Mouse (Mus musculus) cerebellum, adult 9-11 months (tissue): ENCODE data around the gene Tcf25.
A peak's percentile ranks its signal among the peaks of the same experiment; 100 is the strongest.
"Not testable (repeated sequence)": the region's sequence is repeated elsewhere in the genome, so short reads cannot be mapped to it uniquely, and the experiment has no call there.

Experiments
- DNase-seq: peaks from one replicate; pipeline ENCODE4 v3.0.0; 2022

Gene Tcf25

DNA sequence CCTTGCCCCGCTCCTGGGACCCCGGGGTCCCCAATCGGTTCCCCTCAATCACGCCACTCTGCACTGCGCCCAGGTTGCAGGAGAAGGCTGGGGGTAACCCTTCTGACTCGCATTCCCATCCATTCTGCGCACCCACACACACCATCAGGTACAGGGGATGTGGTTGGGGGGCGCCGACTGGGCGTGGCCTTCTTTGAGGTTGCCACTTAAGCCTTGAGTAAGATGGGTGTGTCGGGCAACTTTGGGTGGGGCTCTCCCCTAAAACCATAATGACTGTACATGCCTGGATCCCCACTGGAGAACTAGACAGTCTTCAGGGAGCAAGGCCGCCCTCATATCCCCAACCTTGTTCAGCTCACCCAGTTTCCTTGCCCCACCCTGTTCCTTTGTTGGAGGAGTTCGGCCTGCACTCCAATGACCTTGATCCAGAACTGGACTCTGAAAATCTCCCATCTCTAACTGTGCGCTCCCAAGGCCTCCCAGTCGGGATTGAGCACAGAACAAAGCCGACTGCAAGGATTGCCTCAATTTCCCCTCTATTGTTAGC lies 38.3 kb downstream of the Tcf25 start:
- peak; percentile 72 for DNase-seq

DNA sequence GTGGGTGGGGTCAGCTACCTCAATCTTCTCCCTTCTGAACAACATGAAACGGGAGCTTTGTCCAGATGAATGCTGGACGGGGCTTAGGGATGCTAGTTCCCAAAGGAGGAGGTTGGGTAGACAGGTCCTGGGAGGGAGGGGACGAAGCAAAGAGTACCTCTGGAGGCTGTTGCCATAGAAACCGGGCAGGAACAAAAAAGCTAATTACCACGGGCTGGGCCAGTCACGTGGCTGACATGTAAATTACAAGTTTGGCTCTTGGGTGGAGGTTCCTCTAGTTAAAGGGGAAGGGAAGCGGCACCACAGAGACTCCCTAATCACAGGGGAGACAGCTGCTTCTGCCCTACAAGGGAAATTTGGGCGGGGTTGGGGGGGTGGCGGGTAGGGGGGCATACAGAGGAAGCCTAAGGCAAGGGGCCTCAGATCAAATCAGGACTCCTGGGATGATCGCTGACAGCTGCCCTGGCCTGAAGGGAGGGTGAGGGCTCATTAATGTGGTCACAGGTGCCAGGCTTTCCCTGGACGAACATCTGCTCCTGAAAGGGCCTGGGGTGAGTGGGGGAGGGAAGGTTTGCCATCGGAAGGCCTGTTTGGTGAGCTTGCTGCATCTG lies 39.1 kb downstream of the Tcf25 start:
- peak; percentile 83 for DNase-seq

DNA sequence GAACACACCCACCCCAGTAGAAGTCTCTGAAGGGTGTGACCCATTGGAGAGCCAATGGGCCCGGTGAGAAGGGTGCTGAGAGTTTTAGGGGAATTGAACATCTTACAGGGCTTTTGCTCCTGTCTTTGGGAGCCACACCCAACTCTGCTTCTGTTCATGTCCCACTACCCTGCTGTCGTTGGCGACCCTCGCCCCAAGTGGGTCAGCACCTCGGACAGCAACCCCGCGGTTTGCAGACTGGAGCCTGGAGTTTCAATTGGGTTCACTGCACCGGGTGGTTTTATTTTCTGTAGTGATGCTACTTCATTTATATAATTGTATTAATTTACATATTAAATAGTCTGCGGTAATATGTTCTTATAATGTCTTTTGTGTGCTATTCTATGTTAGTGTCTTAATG lies 40.7 kb downstream of the Tcf25 start:
- no peak for DNase-seq

- DNase-seq, result not testable (repeated sequence)
Observed at GRCm38 (mm10) chr8:123414997-123415696, 41.6 kb downstream of the Tcf25 start.

- DNase-seq, result no peak
Observed at GRCm38 (mm10) chr8:123415967-123416943, 42.7 kb downstream of the Tcf25 start.

DNA sequence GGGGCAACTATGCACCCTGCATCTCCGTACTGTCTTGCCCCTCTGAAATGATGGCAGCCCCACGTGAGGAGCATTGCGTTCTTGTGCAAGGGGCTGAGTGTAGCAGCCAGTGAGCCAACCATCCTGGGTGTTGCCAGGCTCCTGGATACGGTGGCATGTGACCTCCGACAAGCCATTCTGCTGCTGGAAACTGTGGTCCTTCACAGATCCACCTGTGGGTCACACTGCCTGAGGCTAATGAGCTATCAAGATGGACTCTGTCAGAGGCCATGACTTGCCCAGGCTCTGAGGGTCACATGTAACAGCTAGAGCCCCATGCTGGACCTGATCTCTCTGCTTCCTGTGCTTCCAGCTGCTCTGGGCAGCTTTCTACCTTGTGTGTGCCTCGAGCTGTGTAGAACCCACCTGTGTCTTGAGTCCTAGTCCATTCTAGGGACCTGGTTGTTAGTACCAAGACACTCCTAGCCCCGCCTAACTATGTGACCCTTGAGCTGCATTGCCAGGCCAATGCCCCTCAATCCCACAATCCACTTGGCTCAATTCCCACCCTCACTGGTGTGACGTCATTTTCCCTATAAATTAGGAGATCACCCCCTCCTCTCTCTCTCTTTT lies 43.5 kb downstream of the Tcf25 start:
- DNase-seq, result no peak

DNA sequence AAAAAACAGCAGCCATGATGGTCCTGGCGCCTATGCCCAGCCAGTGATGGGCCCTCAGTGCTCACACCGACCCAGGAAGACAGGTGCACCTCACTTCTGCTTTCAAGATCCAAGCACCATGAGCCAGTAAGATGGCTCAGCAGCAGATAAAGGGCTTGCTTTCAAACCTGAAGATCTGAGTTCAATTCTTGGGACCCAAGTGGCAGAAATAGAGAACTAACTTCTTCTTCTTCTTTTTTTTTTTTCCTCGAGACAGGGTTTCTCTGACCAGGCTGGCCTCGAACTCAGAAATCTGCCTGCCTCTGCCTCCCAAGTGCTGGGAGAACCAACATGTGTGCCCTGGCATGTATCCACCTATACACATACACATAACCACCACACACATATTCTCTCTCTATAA lies 46.2 kb downstream of the Tcf25 start:
- DNase-seq, result no peak

GRCm38 (mm10) chr8:123420525-123421281 lies 47.1 kb downstream of the Tcf25 start:
- no peak for DNase-seq

DNA sequence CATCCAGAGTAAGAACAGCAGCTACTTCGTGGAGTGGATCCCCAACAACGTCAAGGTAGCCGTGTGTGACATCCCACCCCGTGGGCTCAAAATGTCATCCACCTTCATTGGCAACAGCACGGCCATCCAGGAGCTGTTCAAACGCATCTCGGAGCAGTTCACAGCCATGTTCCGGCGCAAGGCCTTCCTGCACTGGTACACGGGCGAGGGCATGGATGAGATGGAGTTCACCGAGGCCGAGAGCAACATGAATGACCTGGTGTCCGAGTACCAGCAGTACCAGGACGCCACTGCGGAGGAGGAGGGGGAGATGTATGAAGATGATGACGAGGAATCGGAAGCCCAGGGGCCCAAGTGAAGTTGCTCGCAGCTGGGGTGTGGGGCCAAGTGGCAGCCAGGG lies 47.8 kb downstream of the Tcf25 start:
- no peak for DNase-seq

DNA sequence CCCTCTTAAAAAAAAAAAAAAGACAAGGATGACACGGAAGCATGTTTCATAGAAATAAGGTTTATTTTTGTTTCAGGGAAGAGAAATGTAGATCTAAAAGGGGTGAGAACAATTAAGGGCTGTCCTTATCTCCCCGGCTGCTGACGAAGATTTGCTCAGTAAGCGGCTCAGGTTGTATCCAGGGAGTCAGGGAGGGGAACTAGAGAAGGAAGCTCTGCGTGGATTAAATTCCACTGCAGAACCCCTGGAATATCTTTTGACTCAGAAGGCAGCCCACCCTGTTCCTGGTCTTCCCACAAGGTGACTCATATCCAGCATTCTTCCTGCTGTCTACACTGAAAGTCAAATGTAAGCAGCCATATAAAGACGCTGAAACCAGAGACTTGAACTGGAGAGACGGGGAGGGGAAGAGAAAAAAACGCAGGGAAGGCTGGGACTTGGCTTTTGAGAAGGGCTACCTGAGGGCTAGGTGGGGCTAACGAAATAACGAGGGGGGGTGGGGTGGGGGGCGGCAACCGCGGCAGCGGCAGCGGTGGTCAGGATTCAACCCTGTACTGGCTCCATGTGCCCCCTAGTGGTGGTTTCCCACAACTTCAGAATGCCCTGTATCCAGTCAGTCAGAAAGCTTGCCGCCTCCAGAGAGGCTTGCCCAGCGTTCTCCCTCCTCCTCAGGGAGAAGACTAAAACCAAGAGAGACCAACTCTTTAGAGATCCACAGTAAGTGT lies 48.7 kb downstream of the Tcf25 start:
- peak; percentile 80 for DNase-seq

DNA sequence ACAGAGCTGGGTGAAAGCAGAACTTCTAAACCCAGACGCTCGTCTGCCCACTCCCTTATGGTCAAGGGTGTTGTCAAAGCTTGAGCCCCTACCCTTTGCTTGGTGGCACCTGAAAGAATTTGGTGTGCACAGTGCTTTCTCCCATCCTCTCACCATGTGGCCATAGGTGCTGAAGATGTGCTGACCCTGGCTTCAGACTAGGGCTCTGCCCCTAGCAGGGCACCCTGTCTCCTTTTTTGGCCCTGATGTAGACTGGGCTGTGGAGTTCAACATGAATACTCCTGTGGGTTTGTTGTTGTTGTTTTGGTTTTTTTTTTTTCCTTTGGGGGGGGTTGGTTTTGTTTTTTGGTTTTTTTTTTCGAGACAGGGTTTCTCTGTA lies 49.2 kb downstream of the Tcf25 start:
- no peak for DNase-seq

GRCm38 (mm10) chr8:123423441-123423840 lies 49.9 kb downstream of the Tcf25 start, which contains the start of gene Def8:
TSS of gene Def8 (plus strand) at chr8:123423527.
- no peak for DNase-seq

DNA sequence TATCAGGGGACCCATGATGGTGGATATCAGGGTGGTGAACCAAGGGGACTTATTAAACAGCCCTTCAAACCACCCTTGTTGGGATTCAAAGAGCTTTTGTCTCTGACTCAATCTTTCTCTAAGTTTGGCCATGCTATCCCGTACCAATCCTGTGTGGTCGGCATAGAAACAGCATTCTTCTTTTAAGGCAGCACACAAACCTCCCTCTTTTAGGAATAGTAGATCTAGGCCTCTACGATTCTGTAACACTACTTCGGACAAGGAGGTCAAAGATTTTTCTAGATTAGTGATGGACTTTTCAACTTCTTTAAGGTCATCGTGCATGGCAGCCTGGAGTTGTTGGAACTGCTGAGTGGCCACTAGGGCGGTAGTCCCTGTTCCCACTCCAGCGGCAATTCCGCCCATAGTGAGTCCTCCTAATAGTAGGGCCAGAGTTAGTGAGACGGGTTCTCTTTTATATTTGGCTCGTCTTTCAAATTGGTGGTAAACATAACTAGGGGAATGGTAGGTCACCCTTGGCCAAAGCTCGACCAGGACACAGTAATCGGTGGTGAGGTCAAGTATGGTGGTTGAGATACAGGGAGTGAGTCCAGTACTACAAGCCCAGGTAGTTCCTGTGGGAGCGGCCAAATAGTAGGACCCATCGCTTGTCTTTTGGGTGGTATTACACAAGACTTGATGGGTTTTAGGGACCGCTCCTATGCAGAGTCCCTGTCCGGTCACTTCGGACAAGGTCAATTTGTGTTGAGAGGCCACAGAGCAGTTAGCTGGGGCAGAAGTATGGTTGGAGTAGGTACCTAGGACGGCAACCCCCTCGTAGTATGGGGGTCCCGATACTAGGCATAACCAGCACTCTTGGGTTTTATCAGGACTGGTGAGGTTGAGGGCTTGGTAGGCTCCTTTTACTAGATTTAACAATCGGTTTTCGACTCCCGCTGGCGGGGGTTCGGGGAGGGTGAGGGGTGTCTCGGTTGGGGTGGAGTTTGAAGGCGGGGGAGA lies 53.3 kb downstream of the Tcf25 start:
- DNase-seq, result no peak

DNA sequence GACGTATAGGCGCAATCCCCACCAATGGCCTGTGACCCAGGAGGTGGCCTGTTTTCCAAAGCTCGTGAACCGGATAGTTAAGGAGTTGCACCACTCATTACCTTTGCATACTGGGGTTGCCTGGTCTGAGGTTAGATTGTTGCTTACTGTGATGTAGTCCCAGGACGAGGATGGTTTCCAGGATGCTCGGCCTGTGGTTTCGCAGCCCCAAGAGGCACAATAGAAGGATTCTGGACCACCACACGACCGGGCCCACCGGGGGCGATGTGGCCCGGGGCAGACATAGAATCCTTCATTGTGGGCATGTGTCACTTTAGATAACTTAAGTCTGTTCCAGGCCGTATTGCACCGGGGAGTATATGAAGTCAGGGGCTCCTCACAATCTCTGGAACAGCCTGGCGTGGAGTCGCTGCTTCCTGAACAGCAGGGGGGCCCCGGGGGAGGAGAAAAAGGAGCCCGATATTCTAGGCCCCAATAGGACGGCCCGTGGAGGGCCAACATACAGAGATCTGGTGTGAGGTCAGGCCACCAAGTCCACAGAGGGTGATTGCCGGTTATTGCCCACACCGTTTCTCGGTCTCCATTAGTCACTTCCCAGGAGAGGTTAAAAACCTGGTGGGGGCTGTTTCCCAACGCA lies 54.2 kb downstream of the Tcf25 start:
- DNase-seq, result peak; percentile 29

DNA sequence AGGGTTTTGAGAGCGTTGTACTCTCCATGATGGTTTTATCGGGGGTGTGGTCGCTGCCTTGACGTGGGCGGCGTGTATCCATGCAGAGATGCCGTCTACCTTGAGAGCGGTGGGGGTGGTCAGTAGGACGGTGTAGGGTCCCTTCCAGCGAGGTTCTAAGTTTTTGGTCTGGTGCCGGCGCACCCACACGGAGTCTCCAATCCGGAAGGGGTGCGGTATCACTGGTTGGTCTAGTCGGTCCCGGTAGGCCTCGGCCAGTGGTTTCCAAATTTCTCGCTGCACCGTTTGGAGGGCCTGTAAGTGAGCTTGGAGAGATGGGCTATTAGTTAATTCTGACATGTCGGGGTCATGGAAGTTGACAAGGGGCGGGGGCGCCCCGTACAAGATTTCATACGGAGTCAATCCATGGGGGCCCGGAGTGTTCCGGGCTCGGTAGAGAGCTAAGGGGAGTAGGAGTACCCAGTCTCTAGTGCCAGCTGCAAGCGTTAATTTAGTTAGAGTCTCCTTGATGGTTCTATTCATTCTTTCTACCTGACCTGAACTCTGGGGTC lies 54.9 kb downstream of the Tcf25 start:
- peak; percentile 30 for DNase-seq

- no peak for DNase-seq
Observed at GRCm38 (mm10) chr8:123428939-123429721, 55.6 kb downstream of the Tcf25 start.

DNA sequence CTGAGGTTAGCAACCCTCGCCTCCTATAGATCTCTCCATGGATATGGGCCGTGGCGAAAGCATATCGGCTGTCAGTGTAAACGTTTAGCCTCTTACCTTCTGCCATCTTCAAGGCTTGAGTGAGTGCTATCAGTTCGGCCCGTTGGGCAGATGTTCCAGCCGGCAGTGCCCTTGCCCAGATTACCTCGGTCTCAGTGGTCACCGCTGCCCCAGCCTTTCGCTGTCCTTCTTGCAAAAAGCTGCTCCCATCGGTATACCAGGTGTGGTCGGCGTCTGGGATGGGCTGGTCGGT lies 56.1 kb downstream of the Tcf25 start:
- DNase-seq, result not testable (repeated sequence)

DNA sequence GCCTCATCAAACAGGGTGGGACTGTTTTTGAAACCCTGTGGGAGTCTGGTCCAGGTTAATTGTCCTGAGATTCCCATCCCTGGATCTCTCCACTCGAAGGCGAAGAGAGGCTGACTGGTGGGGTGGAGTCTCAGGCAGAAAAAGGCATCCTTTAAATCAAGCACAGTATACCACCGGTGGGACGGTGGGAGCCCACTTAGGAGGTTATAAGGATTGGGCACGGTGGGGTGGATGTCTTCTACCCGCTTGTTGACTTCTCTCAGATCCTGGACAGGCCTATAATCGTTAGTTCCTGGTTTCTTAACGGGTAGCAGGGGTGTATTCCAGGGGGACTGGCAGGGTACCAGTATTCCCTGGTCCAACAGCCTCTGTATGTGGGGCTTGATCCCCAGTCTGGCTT lies 57.4 kb downstream of the Tcf25 start:
- not testable (repeated sequence) for DNase-seq
